Mouse (Mus musculus) mouse trophoblast stem cell (cell line): Measurements from ENCODE around the gene Fth1.

ENCODE experiments used
- in situ Hi-C, 2 experiments: fragments of 300-500 bp; cut with MseI, MboI; formaldehyde crosslinking; loops; 2 replicates in 1 of 2; 3 replicates in 1 of 2; pipeline ENCODE4 v1.15.1; 2025

The Fth1 gene

GRCm38 (mm10) chr19:9991304-9991703 lies 10.9 kb downstream of the Fth1 start:
- in situ Hi-C loops, result loop anchor here (5.0 kb wide), 2 partner anchors 69 to 74 kb away; no protein-coding TSS in a partner anchor

- in situ Hi-C loops, result loop anchor here (5.0 kb wide), 2 partner anchors 70 to 75 kb away; no protein-coding TSS in a partner anchor
Measured at GRCm38 (mm10) chr19:9992011-9992958, 11.9 kb downstream of the Fth1 start.

DNA sequence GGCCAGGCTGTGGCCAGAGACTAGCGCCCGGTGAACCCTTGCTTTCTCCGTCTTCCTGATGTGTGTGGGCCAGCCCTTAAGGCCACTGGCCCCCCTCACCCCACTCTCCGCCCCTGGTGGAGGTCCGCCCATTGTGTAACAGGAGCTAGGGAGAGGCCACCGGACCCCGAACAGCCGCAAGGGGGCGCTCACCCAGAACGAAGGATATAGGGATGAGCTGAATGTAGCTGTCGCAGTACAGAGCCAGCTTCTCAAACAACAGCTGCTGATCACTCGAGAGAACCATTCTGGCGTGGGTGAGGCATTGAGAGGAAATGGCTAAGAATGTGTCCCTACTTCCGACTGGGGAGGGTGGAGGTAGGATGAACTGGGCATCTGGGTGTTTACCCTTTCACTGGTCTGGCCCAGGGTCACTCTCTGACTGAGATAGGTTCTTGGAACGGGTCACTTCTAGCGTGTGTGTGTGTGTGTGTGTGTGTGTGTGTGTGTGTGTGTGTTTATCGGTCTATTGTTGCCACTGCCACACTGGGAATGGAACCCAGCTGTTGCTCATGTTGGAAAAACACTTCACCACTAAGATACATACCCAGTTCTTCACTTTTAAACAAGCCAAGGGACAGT lies 12.7 kb downstream of the Fth1 start:
- in situ Hi-C loops, result loop anchor here (5.0 kb wide), 2 partner anchors 71 to 76 kb away; no protein-coding TSS in a partner anchor

GRCm38 (mm10) chr19:9997204-9998062 lies 17.0 kb downstream of the Fth1 start:
- in situ Hi-C loops, result loop anchor here in 1 of 2 experiments (5.0 kb wide), 1 partner anchor 35 kb away; no protein-coding TSS in a partner anchor

DNA sequence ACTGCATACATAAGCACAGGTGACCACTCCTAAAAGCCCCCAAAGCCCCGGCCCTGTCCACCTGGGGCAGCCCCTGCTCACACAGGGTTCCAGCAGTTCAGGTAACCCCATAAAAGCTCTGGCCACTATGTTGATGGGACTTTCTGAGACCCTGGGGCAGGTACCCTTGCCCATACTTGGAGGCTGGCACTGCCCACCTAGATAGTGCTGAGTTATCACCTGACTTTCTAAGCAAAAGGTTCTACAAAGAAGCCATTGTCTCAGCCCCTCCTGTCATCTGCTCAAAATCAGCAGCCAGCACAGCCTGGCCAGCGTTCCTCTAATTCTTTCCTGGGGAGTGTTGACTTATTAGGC lies 17.6 kb downstream of the Fth1 start:
- in situ Hi-C loops, result loop anchor here in 1 of 2 experiments (5.0 kb wide), 1 partner anchor 34 kb away; no protein-coding TSS in a partner anchor

DNA sequence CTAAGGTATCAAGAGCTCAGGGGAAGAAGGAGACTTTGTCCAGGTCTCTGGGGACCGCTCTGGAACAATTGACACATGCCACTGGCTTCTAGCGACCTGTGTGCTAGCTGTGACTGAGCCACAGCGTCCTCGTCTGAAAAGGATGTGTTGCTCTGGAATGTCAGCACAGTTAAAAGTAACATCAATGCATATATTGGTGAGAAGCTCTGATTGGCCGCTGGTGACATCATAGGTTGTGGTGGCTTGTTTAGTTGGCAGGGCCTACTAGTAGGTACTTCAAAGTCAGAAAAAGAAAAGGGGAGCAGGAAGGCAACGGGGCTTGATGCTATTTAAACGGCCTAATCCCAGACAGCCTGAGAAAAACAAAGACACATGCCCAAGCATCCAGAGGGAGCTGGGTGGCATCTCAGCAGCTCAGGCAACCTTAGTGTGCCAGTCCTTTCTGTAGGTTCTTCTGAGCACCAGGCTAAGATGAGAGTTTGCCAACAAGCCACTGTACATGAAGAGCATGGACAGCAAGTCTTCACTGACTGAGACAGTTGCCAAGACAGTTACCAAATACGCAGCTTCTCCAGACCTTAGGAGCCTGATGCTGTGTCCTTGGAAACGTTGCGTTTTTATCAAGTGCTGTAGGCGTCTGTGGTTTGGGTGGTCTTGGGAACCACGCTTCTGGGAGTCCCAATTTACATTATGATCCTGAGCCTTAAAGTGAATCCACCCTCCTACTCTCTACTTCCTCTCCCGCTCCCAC lies 18.5 kb downstream of the Fth1 start:
- in situ Hi-C loops, result loop anchor here in 1 of 2 experiments (5.0 kb wide), 1 partner anchor 33 kb away; no protein-coding TSS in a partner anchor

GRCm38 (mm10) chr19:10000330-10000729 lies 19.9 kb downstream of the Fth1 start:
- in situ Hi-C loops, result loop anchor here in 1 of 2 experiments (5.0 kb wide), 1 partner anchor 37 kb away; no protein-coding TSS in a partner anchor

DNA sequence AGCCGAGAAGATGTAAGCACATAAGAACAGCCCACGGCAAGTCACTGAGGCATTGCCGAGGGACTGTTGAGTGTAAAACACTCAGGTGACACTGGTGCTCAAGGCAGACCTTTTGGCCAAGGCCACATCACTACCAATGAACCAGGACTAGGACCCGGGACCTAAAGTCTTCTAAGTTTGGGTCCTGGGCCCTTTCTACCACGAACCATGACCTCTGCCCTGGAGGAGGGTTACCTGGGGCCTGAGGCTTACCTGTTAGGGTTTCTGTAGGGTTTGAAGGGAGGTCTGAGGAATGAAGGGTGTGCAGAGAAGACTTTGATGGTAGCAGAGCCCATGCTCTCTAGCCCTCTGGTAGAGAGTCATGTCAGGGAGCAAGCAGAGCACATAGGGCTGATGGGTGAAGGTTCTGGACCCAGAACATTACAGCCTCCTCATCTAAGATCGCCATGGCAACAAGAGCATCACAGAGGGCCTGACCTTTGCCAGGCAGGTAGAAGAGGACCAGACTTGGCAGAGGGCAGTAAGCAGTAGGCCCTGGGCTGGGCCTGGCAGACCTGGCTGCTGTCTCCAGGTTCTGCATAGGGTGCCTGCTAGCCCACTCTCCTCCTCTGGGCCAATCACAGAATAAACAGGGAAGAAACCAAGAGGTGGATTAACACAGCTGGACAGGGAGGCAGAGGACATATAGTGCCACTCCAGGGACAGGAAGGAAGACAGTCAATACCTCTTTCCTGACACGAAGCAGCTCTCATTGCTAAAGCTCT lies 21.0 kb downstream of the Fth1 start, which contains the start of the genes Best1 and Rab3il1:
TSS of gene Best1 (minus strand) at position 428 of the 764 bp plus-strand sequence.
TSS of gene Rab3il1 (plus strand) at position 464 of the 764 bp plus-strand sequence.
- in situ Hi-C loops, result loop anchor here in 1 of 2 experiments (5.0 kb wide), 1 partner anchor 36 kb away; no protein-coding TSS in a partner anchor

DNA sequence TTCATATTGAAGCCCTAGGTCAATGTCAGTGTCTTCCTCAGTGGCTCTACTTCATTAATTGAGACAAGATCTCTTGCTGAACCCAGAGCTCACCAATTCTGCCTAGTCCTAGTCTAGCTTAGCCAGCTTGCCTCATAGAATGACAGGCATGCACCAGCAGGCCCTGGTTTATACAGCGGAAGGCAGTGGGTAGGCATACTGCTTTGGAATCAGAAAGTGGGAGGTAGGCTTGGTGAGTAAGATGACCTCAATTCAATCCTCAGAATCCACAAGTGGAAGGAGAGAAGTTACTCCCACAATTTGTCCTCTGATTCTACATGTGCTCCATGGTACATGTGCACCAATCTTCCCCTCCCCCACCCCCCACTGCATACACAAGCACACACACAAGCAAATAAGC lies 23.3 kb downstream of the Fth1 start:
- in situ Hi-C loops, result loop anchor here in 1 of 2 experiments (5.0 kb wide), 1 partner anchor 34 kb away; no protein-coding TSS in a partner anchor

GRCm38 (mm10) chr19:10011408-10011807 lies 31.0 kb downstream of the Fth1 start:
- in situ Hi-C loops, result no loop called here

- in situ Hi-C loops, result no loop called here
Measured at GRCm38 (mm10) chr19:10012827-10013278, 32.5 kb downstream of the Fth1 start.

- in situ Hi-C loops, result no loop called here
Measured at GRCm38 (mm10) chr19:10013348-10013747, 33.0 kb downstream of the Fth1 start.

DNA sequence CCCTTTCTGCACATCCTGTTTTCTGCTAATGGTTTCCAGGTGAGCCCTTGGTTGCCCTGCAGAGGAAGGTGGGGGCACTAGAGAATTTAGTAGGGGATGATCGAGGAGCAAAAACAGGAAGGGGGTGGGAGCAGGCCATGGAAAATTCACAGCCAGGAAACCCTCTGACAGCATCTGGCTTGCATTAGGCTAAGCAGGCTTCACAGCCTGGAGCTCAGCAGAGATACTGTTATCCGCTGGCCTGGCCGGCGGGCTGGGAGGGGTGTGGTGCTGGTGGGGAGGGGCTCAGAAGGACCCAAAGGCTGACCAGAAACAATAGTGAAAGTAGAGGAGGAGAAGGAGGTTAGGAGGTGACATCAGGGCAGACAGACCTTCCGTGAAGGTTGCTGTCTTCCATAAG lies 33.5 kb downstream of the Fth1 start:
- in situ Hi-C loops, result no loop called here

DNA sequence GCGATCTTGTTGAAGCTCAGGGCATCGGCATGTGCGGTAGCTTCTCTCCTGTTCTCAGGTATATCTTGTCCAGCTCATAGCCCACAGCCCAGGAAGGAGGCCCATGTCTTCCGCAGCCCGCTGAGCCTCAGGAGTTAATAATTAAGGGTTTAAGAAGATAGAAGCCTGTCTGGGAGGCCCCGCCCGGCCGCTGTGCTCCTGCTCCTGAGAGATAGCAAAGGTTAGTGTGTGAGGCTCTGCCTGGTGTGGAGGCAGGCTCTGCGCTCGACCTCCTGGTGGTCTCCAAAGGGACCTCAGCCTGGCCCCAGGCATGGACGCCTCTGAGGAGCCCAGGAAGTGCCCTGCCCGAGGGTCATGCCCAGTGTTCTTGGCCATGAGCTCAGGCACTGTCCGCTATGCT lies 34.4 kb downstream of the Fth1 start:
- in situ Hi-C loops, result no loop called here

DNA sequence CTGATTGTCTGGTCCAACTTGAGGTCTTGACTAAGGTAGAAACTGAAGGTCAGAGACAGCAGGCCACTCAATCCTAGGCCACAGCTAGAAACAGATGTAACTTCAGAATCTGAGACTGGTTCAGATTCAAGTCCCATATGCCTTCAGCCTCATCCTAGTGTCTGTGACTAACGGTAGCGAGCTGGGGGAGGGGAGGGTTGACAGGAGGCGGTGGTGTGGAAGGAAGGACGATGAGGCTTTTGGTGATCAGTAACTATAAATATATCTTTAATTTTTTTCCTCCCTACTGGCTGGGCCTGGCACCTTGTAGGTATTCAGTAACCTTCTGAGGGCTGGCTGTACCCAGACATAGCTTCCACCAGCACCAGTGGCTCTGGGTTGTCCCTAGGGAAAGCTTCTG lies 35.0 kb downstream of the Fth1 start:
- in situ Hi-C loops, result no loop called here

- in situ Hi-C loops, result no loop called here
Measured at GRCm38 (mm10) chr19:10016151-10016550, 35.8 kb downstream of the Fth1 start.

- in situ Hi-C loops, result no loop called here
Measured at GRCm38 (mm10) chr19:10017637-10018526, 37.5 kb downstream of the Fth1 start.

DNA sequence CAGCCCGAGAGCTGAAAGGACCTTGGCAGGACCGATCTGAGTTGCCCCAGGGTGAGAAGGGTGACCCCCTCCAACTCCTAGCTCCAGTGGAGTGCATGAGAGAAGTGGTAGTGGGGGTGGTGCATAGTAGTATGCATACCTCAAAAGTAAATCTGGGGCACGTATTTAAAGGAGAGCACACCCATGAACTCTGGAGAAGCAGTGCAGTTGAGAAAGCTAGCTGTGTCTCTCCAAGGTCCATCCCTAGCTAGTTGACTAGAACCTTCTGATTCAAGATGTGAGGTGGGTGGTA lies 38.1 kb downstream of the Fth1 start:
- in situ Hi-C loops, result no loop called here
